Mouse (Mus musculus) CH12.LX (cell line): ENCODE data around the gene Itgad. TPM values are rescaled to one million over a fixed set of nuclear protein-coding genes. Genes with fewer than 3 reads are reported as not detected.

Experiments
- DNase-seq: peaks from one replicate; pipeline ENCODE4 v3.0.0-alpha.2; 2013; ENCODE audit errors: extremely low read depth
- H3K27ac ChIP-seq: 2 replicates; pipeline ENCODE4 v1.5.1; 2012; ENCODE audit warnings: low read depth, mild to moderate bottlenecking, control low read depth, moderate library complexity; ENCODE audit not compliant: insufficient read depth
- H3K27me3 ChIP-seq: replicated peaks from 2 replicates; pipeline ENCODE3; 2012; ENCODE audit warnings: inconsistent platforms
- H3K36me3 ChIP-seq, 2 experiments: replicated peaks in 1 of 2; 2 replicates each; pipeline versions ENCODE3 to v1.6.1; 2012; ENCODE audit warnings: inconsistent platforms in 1 of 2, low read length in 1 of 2, mild to moderate bottlenecking in 1 of 2, mixed read lengths in 1 of 2, moderate library complexity in 1 of 2; ENCODE audit not compliant: control insufficient read depth in 1 of 2, insufficient read depth in 1 of 2
- H3K4me1 ChIP-seq, 2 experiments: 2 replicates each; pipeline ENCODE4 v1.6.1; 2012; ENCODE audit warnings: inconsistent platforms in 1 of 2, moderate library complexity in 1 of 2; ENCODE audit not compliant: insufficient read depth in 2 of 2, control insufficient read depth in 1 of 2
- H3K4me2 ChIP-seq: 2 replicates; pipeline ENCODE4 v1.6.1; 2012; ENCODE audit warnings: low read depth, mild to moderate bottlenecking, control low read depth; ENCODE audit not compliant: poor library complexity, insufficient read depth, severe bottlenecking
- H3K4me3 ChIP-seq, 3 experiments: fragments of 150-350 bp in 1 of 3; sonication (generic) in 1 of 3; replicated peaks in 1 of 3; 2 replicates each; pipeline versions ENCODE3 to v1.5.1; 2011 to 2012; ENCODE audit warnings: low read depth in 2 of 3, low read length in 2 of 3, mild to moderate bottlenecking in 2 of 3, moderate library complexity in 2 of 3, control low read depth in 1 of 3, improper control_type of control experiment in 1 of 3, inconsistent platforms in 1 of 3, mixed read lengths in 1 of 3; ENCODE audit not compliant: poor library complexity in 1 of 3
- H3K79me2 ChIP-seq: replicated peaks from 2 replicates; pipeline ENCODE4 v1.6.1; 2012; ENCODE audit warnings: mild to moderate bottlenecking, moderate library complexity; ENCODE audit not compliant: control insufficient read depth, poor library complexity, insufficient read depth, severe bottlenecking; ENCODE audit errors: extremely low read depth
- H3K9ac ChIP-seq: 2 replicates; pipeline ENCODE4 v1.6.1; 2012; ENCODE audit warnings: low read depth, mild to moderate bottlenecking, control low read depth, moderate library complexity; ENCODE audit not compliant: insufficient read depth
- H3K9me3 ChIP-seq: replicated peaks from 2 replicates; pipeline ENCODE3; 2012; ENCODE audit warnings: low read length, inconsistent platforms, mixed read lengths
- BHLHE40 ChIP-seq: IDR thresholded peaks from 2 replicates; pipeline ENCODE4 v1.6.1; 2011; ENCODE audit warnings: mild to moderate bottlenecking, low read depth, low read length, improper control_type of control experiment
- CHD1 ChIP-seq: IDR thresholded peaks from 2 replicates; pipeline ENCODE4 v1.6.1; 2012; ENCODE audit warnings: low read depth, low read length, improper control_type of control experiment, inconsistent platforms
- CHD2 ChIP-seq: IDR thresholded peaks from 2 replicates; pipeline ENCODE4 v1.6.1; 2011; ENCODE audit warnings: low read length, improper control_type of control experiment
- CTCF ChIP-seq, 2 experiments: IDR thresholded peaks in 1 of 2; conservative IDR thresholded peaks in 1 of 2; 2 replicates each; pipeline ENCODE4 v1.5.1; 2011 to 2012; ENCODE audit warnings: low read depth in 2 of 2, low read length in 2 of 2, improper control_type of control experiment in 1 of 2, inconsistent platforms in 1 of 2, mild to moderate bottlenecking in 1 of 2, moderate library complexity in 1 of 2
- E2F4 ChIP-seq: IDR thresholded peaks from 2 replicates; pipeline ENCODE4 v1.6.1; 2011; ENCODE audit warnings: low read depth, low read length, improper control_type of control experiment; ENCODE audit not compliant: insufficient replicate concordance
- ELF1 ChIP-seq: IDR thresholded peaks from 2 replicates; pipeline ENCODE4 v1.6.1; 2014; ENCODE audit warnings: low read depth, mild to moderate bottlenecking, inconsistent platforms, low read length, improper control_type of control experiment
- EP300 ChIP-seq: IDR thresholded peaks from 2 replicates; pipeline ENCODE4 v1.6.1; 2011; ENCODE audit warnings: low read length, improper control_type of control experiment
- ETS1 ChIP-seq: conservative IDR thresholded peaks from 2 replicates; pipeline ENCODE4 v1.6.1; 2012; ENCODE audit warnings: low read depth, mild to moderate bottlenecking, inconsistent platforms, low read length, improper control_type of control experiment, moderate library complexity
- HCFC1 ChIP-seq: IDR thresholded peaks from 2 replicates; pipeline ENCODE4 v1.6.1; 2012; ENCODE audit warnings: low read depth, mild to moderate bottlenecking, inconsistent platforms, low read length, improper control_type of control experiment
- IRF4 ChIP-seq: IDR thresholded peaks from 2 replicates; pipeline ENCODE4 v1.6.1; 2014; ENCODE audit warnings: low read depth, mild to moderate bottlenecking, inconsistent platforms, low read length, improper control_type of control experiment
- JUN ChIP-seq: IDR thresholded peaks from 2 replicates; pipeline ENCODE4 v1.6.1; 2011; ENCODE audit warnings: low read depth, mild to moderate bottlenecking, low read length, improper control_type of control experiment, moderate library complexity; ENCODE audit not compliant: insufficient read depth
- JUND ChIP-seq: conservative IDR thresholded peaks from 2 replicates; pipeline ENCODE4 v1.6.1; 2011; ENCODE audit warnings: low read depth, low read length, improper control_type of control experiment
- KAT2A ChIP-seq: IDR thresholded peaks from 2 replicates; pipeline ENCODE4 v1.6.1; 2012; ENCODE audit warnings: low read length, improper control_type of control experiment, inconsistent platforms; ENCODE audit not compliant: insufficient replicate concordance
- MAFK ChIP-seq: IDR thresholded peaks from 2 replicates; pipeline ENCODE4 v1.6.1; 2011; ENCODE audit warnings: low read length, improper control_type of control experiment; ENCODE audit not compliant: insufficient replicate concordance
- MAX ChIP-seq: IDR thresholded peaks from 2 replicates; pipeline ENCODE4 v1.6.1; 2011; ENCODE audit warnings: low read length, improper control_type of control experiment
- MAZ ChIP-seq: IDR thresholded peaks from 2 replicates; pipeline ENCODE4 v1.6.1; 2012; ENCODE audit warnings: low read depth, mild to moderate bottlenecking, inconsistent platforms, low read length, improper control_type of control experiment, moderate library complexity
- MEF2A ChIP-seq: IDR thresholded peaks from 2 replicates; pipeline ENCODE4 v1.6.1; 2014; ENCODE audit warnings: low read depth, mild to moderate bottlenecking, inconsistent platforms, low read length, improper control_type of control experiment, borderline replicate concordance
- MYC ChIP-seq: IDR thresholded peaks from 2 replicates; pipeline ENCODE4 v1.6.1; 2011; ENCODE audit warnings: low read depth, mild to moderate bottlenecking, improper control_type of control experiment, low read length
- NELFE ChIP-seq: IDR thresholded peaks from 2 replicates; pipeline ENCODE4 v1.6.1; 2011; ENCODE audit warnings: low read depth, low read length, improper control_type of control experiment
- NRF1 ChIP-seq: IDR thresholded peaks from 2 replicates; pipeline ENCODE4 v1.6.1; 2014; ENCODE audit warnings: low read depth, mild to moderate bottlenecking, inconsistent platforms, low read length, improper control_type of control experiment, moderate library complexity
- PAX5 ChIP-seq: IDR thresholded peaks from 2 replicates; pipeline ENCODE4 v1.6.1; 2012; ENCODE audit warnings: low read length, inconsistent platforms, mixed read lengths
- POLR2A ChIP-seq: IDR thresholded peaks from 2 replicates; pipeline ENCODE4 v1.6.1; 2011; ENCODE audit warnings: low read depth, mild to moderate bottlenecking, improper control_type of control experiment, low read length
- POLR2AphosphoS2 ChIP-seq: IDR thresholded peaks from 2 replicates; pipeline ENCODE4 v1.6.1; 2011; ENCODE audit warnings: low read depth, low read length, improper control_type of control experiment
- RCOR1 ChIP-seq: conservative IDR thresholded peaks from 2 replicates; pipeline ENCODE4 v1.6.1; 2012; ENCODE audit warnings: low read depth, mild to moderate bottlenecking, inconsistent platforms, low read length, improper control_type of control experiment
- SIN3A ChIP-seq: IDR thresholded peaks from 2 replicates; pipeline ENCODE4 v1.6.1; 2012; ENCODE audit warnings: low read length, improper control_type of control experiment, inconsistent platforms
- SMC3 ChIP-seq: IDR thresholded peaks from 2 replicates; pipeline ENCODE4 v1.6.1; 2011; ENCODE audit warnings: low read depth, low read length, improper control_type of control experiment
- TBP ChIP-seq: conservative IDR thresholded peaks from 2 replicates; pipeline ENCODE4 v1.6.1; 2011; ENCODE audit warnings: low read depth, low read length, improper control_type of control experiment
- TCF12 ChIP-seq: IDR thresholded peaks from 2 replicates; pipeline ENCODE4 v1.6.1; 2014; ENCODE audit warnings: low read depth, mild to moderate bottlenecking, inconsistent platforms, low read length, improper control_type of control experiment
- UBTF ChIP-seq: IDR thresholded peaks from 2 replicates; pipeline ENCODE4 v1.6.1; 2012; ENCODE audit warnings: low read depth, mild to moderate bottlenecking, inconsistent platforms, low read length, improper control_type of control experiment, moderate library complexity
- USF1 ChIP-seq: IDR thresholded peaks from 2 replicates; pipeline ENCODE4 v1.6.1; 2014; ENCODE audit warnings: low read depth, mild to moderate bottlenecking, inconsistent platforms, low read length, improper control_type of control experiment
- USF2 ChIP-seq: conservative IDR thresholded peaks from 2 replicates; pipeline ENCODE4 v1.6.1; 2011; ENCODE audit warnings: low read depth, low read length, improper control_type of control experiment
- ZC3H11A ChIP-seq: IDR thresholded peaks from 2 replicates; pipeline ENCODE4 v1.6.1; 2012; ENCODE audit warnings: low read depth, mild to moderate bottlenecking, inconsistent platforms, low read length, improper control_type of control experiment
- ZMIZ1 ChIP-seq: IDR thresholded peaks from 2 replicates; pipeline ENCODE4 v1.6.1; 2012; ENCODE audit warnings: low read depth, mild to moderate bottlenecking, inconsistent platforms, low read length, improper control_type of control experiment
- ZNF384 ChIP-seq: IDR thresholded peaks from 2 replicates; pipeline ENCODE4 v1.6.1; 2012; ENCODE audit warnings: low read depth, low read length, improper control_type of control experiment, inconsistent platforms
- dilution Hi-C: fragments of 300-500 bp; cut with MboI; formaldehyde crosslinking; loops from 2 replicates; pipeline ENCODE4 v1.14.3; 2020; ENCODE audit warnings: low sequenced_read_pairs; ENCODE audit not compliant: extremely low pct_unique_long_range_greater_than_20kb, extremely low pct_ligation_motif_present
- in situ Hi-C: fragments of 300-500 bp; cut with MboI; formaldehyde crosslinking; loops from 3 replicates; pipeline ENCODE4 v1.14.3; 2019; ENCODE audit warnings: low sequenced_read_pairs, low pct_ligation_motif_present, low pct_unique_long_range_greater_than_20kb, mixed read lengths
- polyA plus RNA-seq: library from polyadenylated mRNA; unstranded; fragments of >175 nt; gene quantifications from 2 replicates; pipeline ENCODE4 v1.2.1, GENCODE M21; 2012; ENCODE audit warnings: low read depth; ENCODE audit not compliant: insufficient read length
- total RNA-seq, 2 experiments: library from RNA; depleted of rRNA; stranded (reverse); fragments of 300-350 nt in 1 of 2; fragments of >200 nt in 1 of 2; gene quantifications; 2 replicates each; pipeline ENCODE4 v1.2.3; 2012 to 2014

Gene Itgad
- total and polyA plus RNA-seq, 3 experiments: not detected

- H3K27me3 ChIP-seq: no peaks in the 10 kb centered on the region
- H3K4me1 ChIP-seq: peaks cover 4 to 6% of the 10 kb centered on the region in 2 experiments; a peak in 2 of 4 replicates
- H3K4me3 ChIP-seq: no peak overlapping the region
- H3K36me3 ChIP-seq: no peaks in the 10 kb centered on the region
- peak; percentile 61 for TF ChIP-seq EP300
- TF ChIP-seq POLR2AphosphoS2: no peak
- TF ChIP-seq RCOR1: no peak
- no peak for TF ChIP-seq ZNF384
- no peak for TF ChIP-seq SIN3A
- no peak for TF ChIP-seq MYC
- no peak for TF ChIP-seq SMC3
- no peak for TF ChIP-seq NRF1
- TF ChIP-seq CTCF (conservative IDR thresholded peaks at IDR 0.05 in 1 of 2, IDR thresholded peaks at IDR 0.05 in 1 of 2; ENCODE audit: low read depth in 2 of 2, low read length in 2 of 2): no peak
- TF ChIP-seq TCF12: no peak
- TF ChIP-seq POLR2A: no peak
- no peak for TF ChIP-seq ZC3H11A
- no peak for TF ChIP-seq E2F4
- no peak for TF ChIP-seq NELFE
- TF ChIP-seq ETS1: no peak
- no peak for TF ChIP-seq USF1
- peak; percentile 67 for TF ChIP-seq BHLHE40
- TF ChIP-seq MAX: no peak
- TF ChIP-seq ZMIZ1: no peak
- TF ChIP-seq IRF4: peak; percentile 81
- 0 out of 2 replicates have a peak, but pooled peaks have one; percentile 9 for TF ChIP-seq MAFK
- TF ChIP-seq MEF2A: no peak
- no peak for TF ChIP-seq UBTF
- TF ChIP-seq JUND: peak; percentile 62; the same call in 1 of the 2 replicates
- no peak for TF ChIP-seq HCFC1
- TF ChIP-seq KAT2A: no peak
- no peak for TF ChIP-seq USF2
- TF ChIP-seq TBP: no peak
- TF ChIP-seq PAX5: no peak
- no peak for TF ChIP-seq CHD1
- no peak for TF ChIP-seq MAZ
- peak; percentile 59; the same call in 1 of the 2 replicates for TF ChIP-seq CHD2
- TF ChIP-seq JUN: peak; percentile 50; the same call in 1 of the 2 replicates
- no peak for TF ChIP-seq ELF1
- dilution Hi-C loops (no loop called here), in situ Hi-C loops (no loop called here)
- H3K9me3 ChIP-seq: no peaks in the 10 kb centered on the region
- no peak overlapping the region for H3K27ac ChIP-seq
- H3K9ac ChIP-seq: no peak overlapping the region
- 0 out of 2 replicates have a peak overlapping the region, but pooled peaks have one; percentile 12 for H3K4me2 ChIP-seq
- DNase-seq: peak; percentile 43
- no peaks in the 10 kb centered on the region for H3K79me2 ChIP-seq
Measured at GRCm38 (mm10) chr7:128166391-128166790, 12.2 kb downstream of the Itgad start.
